Mouse (Mus musculus) liver, postnatal 0 days (tissue): ENCODE measurements at regions not wholly inside any gene's neighbourhood (a gene's known extent, or its start where the extent isn't known, plus 50 kb on each side); places are given as distances from the start of the nearest gene placed in this dataset.

Source experiments
- CTCF ChIP-seq: sonication (generic); IDR thresholded peaks from 2 replicates; pipeline ENCODE4 v1.5.1; 2016; ENCODE audit warnings: antibody characterized with exemption, low read depth
- EP300 ChIP-seq: IDR thresholded peaks from 2 replicates; pipeline ENCODE4 v1.6.1; 2016; ENCODE audit warnings: antibody characterized with exemption, low read depth, mild to moderate bottlenecking

DNA sequence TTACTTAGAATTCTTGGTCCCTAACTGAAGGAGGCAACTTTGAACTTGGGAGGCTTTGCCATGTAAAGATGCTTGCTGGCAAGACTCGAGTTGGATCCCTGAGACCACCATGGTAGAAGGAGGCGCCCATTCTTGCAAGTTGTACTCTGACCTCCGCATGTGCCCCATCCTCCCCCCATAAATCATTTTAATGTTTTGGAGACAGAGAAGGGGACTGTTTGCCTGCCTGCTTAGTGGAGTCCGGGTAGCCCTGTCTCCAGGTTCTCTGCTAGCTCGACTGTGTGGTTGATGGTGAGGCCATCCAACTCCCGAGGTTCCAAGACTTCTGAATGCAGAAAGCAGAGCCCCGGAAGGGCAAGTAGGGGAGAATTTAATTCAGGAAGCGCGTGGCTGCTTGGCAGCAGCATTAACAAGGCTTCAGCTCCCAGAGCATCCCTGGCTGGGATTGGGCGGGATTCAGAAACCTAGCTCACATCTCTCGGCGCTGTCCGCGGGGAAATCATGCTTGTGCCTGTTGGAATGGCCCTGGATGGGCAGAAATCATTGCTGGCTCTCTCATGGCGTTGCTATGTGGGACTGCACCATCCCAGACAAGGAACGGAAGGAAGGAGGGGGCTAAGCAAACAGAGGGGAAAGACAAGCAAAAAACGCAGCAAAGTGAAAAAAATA lies 202.8 kb upstream of the Zfp64 start:
- TF ChIP-seq CTCF (no peak), EP300 (no peak)
